Mouse (Mus musculus) A20 (cell line): Measurements from ENCODE around the gene Prss33.
"Not testable (repeated sequence)": the region's sequence is repeated elsewhere in the genome, so short reads cannot be mapped to it uniquely, and the experiment has no call there.

Experiments used
- DNase-seq: peaks from one replicate; pipeline ENCODE4 v3.0.0-alpha.2; 2011; ENCODE audit warnings: low read depth, low spot score

Prss33 gene

DNA sequence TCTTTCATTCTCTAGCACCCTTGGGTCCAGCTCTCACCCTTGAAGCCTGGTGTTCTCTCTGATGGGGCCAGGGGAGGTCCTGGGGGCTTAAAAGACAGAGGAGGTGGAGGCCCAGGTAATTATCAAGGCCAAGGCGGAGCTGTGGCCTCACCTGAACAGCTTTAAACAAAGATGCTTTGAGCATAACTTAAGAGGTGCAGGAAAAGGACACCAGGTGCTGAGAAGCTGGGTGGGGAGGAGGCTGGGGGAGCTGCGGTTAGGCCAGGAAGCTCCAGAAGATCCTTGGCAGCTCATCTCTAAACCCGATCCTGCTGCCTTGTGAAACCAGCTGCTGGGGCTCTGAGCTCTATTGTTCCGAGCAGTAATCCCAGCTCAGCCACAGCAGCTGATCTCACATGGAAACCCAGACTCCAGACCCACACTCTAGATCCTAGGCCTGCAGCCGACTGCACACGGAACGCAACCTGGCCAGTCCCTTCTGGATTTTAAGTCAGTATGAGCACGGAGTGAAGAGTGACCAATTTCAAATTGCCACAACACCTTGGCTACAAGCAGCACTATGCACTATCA lies at the start of gene Prss33:
Gene Prss33 (minus strand): TSS at position 51 of the 570 bp plus-strand sequence.
- DNase-seq = no peak

DNA sequence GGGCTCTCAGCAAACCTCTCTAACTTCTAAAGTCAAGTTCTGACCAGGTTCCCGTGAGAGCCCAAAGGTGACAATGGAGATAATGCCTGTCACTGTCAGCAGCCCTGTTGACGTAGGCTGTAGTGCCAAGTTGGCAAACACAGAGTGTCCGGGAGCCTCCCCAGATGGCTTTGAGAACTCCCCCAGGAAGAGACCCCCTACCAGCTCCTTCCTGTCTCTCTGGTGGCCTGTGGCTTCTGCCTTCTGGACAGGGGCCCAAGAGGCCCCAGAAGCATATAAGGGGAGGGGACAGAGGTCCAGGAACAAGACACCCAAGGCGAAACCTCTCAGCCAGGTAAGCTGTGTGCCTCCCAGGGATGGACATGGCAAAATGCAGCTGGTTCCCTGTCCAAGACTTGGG lies 44.7 kb upstream of the Prss33 start, which contains the start of the genes Dcpp1 and Dcpp2:
Gene Dcpp1 (plus strand): TSS at position 301 of the 400 bp plus-strand sequence.
Gene Dcpp2 (plus strand): TSS at position 305 of the 400 bp plus-strand sequence.
- DNase-seq = not testable (repeated sequence)

DNA sequence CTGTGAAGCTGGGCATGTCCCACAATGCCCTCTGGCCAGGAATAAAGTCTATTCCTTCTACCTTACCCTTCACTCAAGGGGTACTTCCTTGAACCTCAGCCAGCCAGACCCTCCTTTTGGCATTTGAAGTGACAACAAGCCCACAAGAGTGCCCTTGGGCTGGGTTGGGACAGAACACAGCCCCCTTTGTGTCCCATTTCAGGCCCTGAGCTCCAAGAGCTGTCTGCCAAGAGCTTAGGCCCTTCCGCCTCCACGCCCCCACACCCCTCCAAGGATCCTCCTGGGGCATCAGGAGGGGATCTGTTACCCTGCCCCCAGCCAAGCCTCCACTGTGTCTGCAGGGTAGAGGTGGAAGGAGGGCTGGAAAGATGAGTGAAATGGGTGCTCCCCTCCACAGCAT lies 41.3 kb upstream of the Prss33 start:
- no peak for DNase-seq

DNA sequence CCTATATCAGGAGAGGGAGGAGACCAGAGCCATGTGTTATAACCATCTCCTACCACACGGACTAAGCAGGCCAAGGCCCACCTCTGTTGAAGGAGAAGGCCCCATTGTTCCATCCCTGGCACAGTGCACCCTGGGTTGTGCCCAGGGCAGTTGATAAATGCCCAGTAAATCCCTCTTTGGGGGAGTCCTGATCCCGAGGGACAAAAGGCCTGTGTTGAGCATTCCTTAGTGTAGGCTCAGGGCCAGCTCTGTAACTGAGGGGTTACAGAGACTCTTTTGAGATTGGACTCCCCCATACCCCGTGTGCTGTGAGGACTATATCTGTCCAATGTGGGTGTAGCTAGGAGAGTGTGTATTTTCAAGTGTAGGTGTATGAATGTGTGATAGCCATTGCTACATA lies 40.9 kb upstream of the Prss33 start:
- DNase-seq = no peak

DNA sequence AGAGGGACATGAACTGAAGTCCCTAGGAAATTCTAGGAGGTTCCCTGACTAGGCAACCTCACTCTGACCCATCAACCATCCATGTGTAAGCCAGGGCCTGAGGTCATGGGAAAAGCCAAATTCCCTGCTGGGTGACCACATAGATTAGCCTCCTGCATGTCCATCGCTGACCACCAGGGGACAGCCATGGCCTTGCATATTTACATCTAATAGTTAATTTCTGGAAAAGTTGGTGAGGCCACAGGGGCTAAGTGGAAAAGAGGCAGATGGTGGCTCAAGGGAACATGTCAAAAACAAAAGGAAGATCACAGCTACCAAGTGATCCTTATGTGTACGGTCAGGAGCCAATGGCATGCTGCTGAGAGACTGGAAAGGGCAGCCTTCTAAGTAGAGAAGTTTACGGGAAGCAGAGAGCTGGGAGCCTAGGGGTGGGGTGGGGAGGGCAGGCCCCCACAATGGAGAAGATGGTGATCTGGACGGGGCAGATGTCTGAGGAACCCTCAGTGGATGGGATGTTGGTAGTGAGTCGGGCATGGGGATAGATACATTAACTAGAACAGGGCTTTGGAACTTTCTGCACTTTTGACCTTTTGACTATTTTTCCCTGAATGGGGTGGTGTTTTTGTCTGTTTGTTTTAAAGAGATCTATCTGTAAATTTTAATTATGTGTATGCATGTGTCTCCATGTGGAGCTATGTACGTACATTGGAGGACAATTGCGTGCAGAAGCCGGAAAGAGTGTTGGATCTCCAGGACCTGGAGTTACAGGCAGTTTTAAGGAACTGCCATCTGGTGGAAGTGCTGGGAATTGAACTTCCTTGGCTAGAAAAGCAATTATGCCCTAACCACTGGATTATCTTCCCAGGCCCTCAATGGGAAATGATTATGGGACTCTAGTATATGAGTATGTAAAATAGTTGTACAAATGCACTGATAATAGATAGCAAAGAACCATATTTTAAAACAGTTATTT lies 38.3 kb upstream of the Prss33 start:
- DNase-seq = peak; percentile 39

DNA sequence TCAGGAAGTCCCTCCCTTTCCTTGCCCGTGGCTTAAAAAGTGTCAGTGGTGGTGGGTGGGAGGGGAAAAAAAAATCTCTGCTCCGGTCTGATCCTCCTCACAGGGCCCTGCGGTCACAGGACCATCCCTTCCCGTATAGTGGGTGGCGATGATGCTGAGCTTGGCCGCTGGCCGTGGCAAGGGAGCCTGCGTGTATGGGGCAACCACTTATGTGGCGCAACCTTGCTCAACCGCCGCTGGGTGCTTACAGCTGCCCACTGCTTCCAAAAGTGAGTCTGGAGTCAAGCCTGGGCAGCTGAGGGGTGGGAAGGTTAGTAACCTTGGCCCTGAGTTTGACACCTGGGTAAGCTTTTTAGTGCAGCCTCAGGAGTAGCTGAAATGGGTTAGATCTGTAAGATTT lies 32.7 kb upstream of the Prss33 start:
- DNase-seq = no peak

DNA sequence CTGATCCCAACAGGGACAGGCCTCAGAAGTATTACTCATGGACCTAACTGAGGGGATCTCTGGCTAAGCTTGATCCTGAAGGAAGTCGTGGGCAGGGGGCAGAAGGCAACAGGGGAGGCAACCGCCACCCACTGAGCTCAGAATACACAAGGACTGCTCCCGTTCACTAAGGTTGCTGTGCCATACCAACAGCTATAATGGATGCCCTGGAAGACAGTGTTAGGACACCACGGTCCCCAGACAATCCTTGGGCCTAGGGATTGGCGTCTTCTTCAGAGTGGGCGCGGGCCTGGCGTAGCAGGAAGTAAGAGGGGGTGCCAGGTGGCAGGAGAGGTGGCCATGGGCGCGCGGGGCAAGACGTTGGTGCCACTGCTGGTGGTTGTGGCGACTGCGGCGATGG lies 31.9 kb upstream of the Prss33 start, which contains the start of gene Prss21:
Gene Prss21 (plus strand): TSS at position 301 of the 400 bp plus-strand sequence.
- DNase-seq = no peak

DNA sequence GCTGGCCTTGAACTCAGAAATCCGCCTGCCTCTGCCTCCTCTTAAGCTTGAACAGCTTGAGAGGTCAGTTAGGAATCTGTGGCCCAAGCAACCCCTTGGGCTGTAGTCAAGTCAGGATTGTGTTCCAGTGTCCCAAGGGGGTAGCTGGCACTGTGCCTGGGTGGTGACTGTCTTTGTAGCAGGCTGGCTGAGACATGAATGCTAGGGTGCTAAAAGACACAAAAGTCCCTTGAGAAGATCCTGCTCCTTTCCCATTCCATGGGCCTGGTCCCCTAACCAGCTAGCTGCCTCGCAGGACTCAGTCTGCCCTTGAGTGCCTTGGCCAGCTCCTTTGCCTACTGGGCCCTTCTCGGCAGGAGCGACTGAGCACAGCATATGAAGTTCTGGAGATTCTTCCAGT lies 27.1 kb upstream of the Prss33 start:
- no peak for DNase-seq

DNA sequence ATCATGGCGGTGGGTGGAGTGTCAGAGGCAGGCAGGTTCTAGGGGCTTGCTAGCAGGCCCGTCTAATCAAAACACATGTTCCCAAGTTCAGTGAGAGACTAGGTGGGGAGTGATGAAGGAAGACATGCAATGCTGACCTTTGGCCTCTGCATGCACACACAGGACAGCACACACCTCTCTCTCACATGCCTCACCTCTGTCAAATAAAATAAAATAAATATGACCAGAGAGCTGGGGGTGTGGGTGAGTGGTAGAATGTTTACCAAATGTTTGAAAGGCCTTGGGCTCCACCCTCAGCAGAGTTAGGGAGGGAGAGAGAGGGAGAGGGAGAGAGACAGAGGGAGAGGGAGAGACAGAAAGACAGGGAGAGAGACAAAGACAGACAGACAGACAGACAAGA lies 22.1 kb upstream of the Prss33 start:
- DNase-seq = no peak

DNA sequence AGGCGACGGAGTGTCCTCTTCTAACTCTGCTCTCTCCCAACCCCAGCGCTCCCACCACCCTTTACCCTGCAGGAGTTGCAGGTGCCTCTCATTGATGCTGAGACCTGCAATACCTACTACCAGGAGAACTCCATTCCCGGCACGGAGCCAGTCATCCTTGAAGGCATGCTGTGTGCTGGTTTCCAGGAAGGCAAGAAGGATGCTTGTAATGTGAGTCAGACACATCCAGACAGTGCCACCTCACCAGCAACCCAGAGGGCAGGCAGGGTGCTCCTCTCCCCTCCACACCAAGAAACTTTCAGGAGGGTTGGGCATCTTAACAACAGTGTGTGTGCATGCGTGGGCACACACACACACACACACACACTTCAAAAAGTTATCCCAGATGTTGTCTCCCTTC lies 21.3 kb upstream of the Prss33 start:
- DNase-seq = no peak

DNA sequence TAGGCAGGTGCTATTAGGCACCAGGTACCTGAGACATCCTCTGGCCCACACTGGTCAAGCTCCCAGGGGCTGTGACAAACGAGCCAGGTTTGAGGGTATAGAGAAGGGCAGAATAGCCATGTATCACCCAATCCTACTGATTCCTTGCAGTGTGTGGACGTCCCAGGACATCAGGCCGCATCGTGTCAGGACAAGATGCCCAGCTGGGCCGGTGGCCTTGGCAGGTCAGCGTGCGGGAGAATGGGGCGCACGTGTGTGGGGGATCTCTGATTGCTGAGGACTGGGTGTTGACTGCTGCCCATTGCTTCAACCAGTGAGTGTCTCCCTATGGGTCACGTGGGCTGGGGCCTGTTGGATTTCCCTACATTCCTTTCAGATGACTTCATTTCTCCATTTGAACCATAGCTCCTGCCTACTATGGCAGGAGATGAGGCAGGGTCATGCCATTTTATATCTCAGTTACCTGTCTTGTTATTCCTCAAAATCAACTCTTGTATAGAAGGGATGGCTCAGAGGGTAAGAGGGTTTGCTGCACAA lies 18.4 kb upstream of the Prss33 start:
- DNase-seq = no peak

DNA sequence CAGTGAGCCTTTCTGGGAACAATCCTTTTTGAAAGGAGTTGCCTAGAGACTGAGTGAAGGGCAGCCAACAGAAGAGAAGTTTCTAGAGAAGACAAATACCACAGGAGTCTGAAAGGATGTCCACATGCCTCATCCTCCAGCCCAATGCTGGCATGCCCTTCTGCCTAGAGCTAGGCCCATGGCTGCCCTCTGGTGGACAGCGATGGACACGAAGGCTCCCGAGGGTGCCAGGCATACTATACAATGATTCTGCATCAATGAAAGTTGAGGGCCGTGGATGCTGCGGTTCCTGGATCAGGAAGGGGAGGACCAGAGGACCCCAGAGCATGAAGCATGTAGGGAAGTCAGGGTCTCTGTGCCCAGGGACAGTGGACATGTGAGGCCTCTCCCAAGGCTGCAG lies 17.4 kb upstream of the Prss33 start:
- DNase-seq = peak; percentile 59

DNA sequence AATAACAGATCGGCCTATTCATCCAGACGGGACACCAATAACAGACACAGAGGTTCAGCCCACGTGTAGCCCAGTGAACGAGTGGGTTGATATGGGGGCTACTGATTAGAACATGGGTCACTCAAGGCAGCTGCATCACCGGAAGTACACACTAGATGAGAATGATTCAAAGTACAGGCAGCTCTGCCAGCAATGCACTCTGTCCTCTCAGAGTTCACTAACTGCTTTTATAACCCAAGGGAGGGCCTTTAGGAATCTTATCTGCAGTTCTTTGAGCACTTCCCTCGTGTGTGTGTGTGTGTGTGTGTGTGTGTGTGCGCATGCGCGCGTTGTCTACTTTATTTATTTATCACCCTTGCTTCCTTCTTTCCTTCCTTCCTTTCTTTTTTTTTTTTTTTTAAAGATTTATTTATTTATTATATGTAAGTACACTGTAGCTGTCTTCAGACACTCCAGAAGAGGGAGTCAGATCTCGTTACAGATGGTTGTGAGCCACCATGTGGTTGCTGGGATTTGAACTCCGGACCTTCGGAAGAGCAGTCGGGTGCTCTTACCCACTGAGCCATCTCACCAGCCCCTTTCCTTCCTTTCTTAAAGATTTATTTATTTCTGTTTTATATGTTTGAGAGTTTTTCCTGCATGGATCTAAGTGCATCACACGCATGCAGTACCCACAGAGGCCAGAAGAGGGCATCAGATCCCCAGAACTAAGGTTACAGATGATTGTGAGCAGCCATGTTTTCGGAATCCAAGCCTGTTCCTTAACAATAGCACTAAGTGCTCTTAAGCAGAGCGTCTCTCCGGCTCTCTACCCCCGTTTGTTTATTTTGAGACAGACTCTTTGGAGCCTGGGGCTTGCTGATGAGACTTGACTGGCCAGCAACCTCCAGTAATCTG lies 15.2 kb upstream of the Prss33 start:
- peak; percentile 54 for DNase-seq

DNA sequence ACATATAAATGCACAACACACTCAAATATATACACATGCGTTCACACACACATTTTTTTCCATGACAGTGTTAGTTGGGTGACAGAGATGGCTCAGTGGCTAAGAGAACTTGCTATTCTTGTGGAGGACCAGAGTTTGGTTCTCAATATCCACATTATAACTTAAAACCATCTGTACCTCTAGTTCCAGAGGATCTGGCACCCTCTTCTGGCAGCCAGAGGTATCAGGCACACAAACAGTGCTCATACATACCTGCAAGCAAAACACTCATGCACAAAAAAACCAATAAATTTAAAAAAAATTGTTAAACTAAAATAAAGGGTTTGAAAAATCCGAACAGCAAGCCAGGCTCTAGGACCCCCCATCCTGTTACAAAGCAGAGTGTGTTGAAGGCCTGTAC lies 14.2 kb upstream of the Prss33 start:
- peak; percentile 31 for DNase-seq

DNA sequence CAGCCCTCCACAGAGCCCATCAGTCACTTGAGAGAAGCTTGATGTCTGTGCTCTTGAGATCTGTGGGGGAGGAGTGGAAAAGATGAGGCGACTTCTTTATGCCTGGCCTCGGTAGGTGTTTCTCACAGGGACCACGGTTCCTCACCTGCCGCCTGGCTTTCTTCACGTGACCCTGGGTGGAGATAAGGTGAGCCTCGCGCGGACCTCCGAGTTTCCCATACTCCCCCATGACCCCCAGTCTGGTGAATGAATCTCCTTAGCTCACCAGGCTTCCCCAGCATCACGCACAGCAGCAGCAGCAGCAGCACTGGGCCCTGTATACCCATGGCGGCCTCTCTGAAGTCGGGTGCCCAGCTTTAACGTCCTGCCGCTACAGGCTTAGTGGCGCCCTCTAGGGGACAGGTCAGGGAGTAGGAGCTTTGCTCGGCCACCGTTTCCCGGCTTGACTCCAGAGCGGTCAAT lies 8.0 kb upstream of the Prss33 start, which contains the start of the genes Prss32 and Prss41:
Gene Prss32 (plus strand): TSS at position 44 of the 462 bp plus-strand sequence.
Gene Prss41 (minus strand): TSS at position 361 of the 462 bp plus-strand sequence.
- peak; percentile 80 for DNase-seq

DNA sequence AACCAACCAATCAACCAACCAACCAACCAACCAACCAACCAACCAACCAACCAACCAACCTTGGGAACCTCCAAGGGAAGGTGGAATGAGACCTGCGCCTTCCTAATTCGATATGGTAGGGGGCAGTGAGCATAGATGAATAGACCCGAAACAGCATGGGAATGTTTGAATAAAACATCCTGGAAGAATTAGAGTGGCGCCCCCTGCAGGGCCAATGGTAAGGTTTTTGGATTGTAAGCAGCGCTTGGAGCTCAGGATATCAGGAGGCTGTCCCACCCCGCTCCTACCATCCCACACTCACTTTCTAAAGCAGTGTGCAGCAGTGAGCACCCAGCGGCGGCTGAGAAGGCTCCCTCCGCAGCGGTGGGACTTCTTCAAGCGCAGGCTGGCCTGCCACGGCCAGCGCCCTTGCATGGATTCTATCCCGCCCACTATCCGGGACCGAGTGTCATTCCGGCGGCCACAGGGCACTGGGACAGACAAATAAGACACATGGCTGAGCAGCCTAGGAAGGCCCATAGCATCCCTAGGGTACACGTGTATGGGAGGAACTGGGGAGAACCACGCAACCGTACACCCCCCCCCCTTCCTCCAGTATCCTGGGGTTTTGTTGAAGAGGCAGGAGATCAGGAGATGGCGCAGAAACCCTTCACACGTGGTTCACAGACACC lies 7.4 kb upstream of the Prss33 start:
- no peak for DNase-seq

DNA sequence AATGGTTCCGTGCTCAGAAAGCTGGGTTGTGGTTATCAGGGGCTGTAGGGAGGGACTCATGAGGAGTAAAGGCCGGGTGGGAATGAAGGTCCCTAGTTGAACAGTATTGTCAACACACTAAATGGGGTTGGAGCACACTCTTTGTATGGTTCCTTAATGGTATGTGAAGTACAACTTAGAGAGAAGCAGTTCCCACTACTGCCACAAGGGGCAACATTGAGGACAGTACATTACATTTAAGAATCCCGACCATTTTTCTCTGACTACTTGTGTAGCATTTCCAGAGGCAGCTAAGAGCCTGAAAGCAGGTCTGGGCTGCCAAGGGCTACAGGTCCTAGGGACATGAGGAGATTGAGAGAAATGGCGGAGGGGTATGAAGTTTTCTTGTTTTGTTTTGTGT lies 5.3 kb upstream of the Prss33 start:
- peak; percentile 74 for DNase-seq

DNA sequence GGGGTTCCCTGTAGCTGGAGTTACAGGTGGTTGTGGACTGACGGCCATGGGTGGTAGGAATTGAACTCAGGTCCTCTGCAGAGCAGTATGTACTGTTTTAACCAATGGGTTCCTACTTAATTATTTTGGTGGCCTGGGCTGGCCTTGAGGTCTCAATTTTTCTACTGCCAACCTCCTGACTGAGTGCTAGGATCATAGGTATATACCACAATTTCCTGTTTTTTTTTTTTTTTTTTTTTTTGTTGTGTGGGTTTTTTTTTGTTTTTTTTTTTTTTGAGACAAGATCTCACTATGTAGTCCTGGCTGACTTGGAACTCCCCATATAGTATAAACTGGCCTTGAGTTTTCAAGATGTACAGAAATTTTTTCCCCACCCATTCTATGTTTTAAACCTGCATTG lies 4.7 kb downstream of the Prss33 start:
- DNase-seq = no peak

DNA sequence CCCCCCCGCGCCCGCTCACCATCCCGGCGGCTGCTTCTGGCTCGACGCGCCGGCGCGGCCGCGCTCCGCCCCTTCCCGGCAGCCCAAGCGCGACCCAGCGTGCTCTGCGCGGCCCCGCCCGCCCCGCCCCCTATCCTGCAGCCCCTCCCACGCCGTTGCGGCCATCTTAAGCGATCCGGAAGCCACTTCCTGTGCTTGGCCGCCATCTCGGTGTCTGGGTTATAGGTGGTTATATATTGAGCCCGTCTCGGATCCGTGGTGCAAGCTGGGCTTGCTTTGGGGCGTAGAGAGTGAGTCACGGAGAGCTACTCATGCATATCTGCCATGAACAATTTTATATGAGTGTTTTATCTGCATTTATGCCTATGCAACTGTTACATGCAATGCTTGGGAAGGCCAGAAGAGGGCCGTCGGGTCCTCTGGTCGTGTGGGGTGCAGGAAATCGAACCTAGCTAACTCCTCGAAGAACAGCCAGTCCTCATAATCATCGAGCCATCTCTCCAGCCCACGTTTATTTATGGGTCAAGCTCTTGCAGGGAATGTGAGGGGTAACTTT lies 6.7 kb downstream of the Prss33 start, which contains the start of gene Elob:
Gene Elob (minus strand): TSS at position 73 of the 556 bp plus-strand sequence.
- peak; percentile 94 for DNase-seq
